Mouse (Mus musculus) heart, embryonic 16.5 days (tissue): ENCODE measurements at regions not wholly inside any gene's neighbourhood (a gene's known extent, or its start where the extent isn't known, plus 50 kb on each side); places are given as distances from the start of the nearest gene placed in this dataset.

Experiments used
- ATAC-seq: fragments of 200-750 bp; cut with Nextera tagmentation; replicated peaks from 2 replicates; pipeline ENCODE4 v1.8.0; 2017; ENCODE audit warnings: moderate number of reproducible peaks; ENCODE audit not compliant: insufficient read depth, low FRiP score; ENCODE audit errors: extremely low read depth
- H3K27ac ChIP-seq: fragments of 300-500 bp; sonication (generic); 2 replicates; pipeline ENCODE4 v1.5.1; 2014; ENCODE audit warnings: mild to moderate bottlenecking, low read length, control low read depth, moderate library complexity
- H3K27me3 ChIP-seq: fragments of 300-500 bp; sonication (generic); 2 replicates; pipeline ENCODE4 v1.6.1; 2014; ENCODE audit warnings: low read length, mixed read lengths; ENCODE audit not compliant: control insufficient read depth, insufficient read depth
- H3K36me3 ChIP-seq: fragments of 300-500 bp; sonication (generic); 2 replicates; pipeline ENCODE4 v1.6.1; 2014; ENCODE audit not compliant: control insufficient read depth, insufficient read depth
- H3K4me1 ChIP-seq: fragments of 300-500 bp; sonication (generic); 2 replicates; pipeline ENCODE4 v1.6.1; 2014; ENCODE audit warnings: low read length, mixed read lengths; ENCODE audit not compliant: control insufficient read depth, insufficient read depth
- H3K4me2 ChIP-seq: fragments of 300-500 bp; sonication (generic); 2 replicates; pipeline ENCODE4 v1.6.1; 2014; ENCODE audit warnings: low read depth, mild to moderate bottlenecking, control low read depth, low read length
- H3K4me3 ChIP-seq: fragments of 300-500 bp; sonication (generic); 2 replicates; pipeline ENCODE4 v1.5.1; 2014; ENCODE audit warnings: mild to moderate bottlenecking, control low read depth, low read length
- H3K9ac ChIP-seq: fragments of 300-500 bp; sonication (generic); 2 replicates; pipeline ENCODE4 v1.6.1; 2014; ENCODE audit warnings: low read length, control low read depth
- H3K9me3 ChIP-seq: fragments of 300-500 bp; sonication (generic); replicated peaks from 2 replicates; pipeline ENCODE4 v1.6.1; 2016; ENCODE audit warnings: low read length; ENCODE audit not compliant: control insufficient read depth
- WGBS: fragments of 180-500 bp; shearing (Covaris S2); extraction: QIAGEN DNeasy Blood & Tissue Kit; methylation state at CpG from one replicate; pipeline ENCODE4 v1.1.7; 2014; 5-methylcytosine and 5-hydroxymethylcytosine counted together

- 60% methylated on average over 9 of the region's 9 CpGs for WGBS
- Histone ChIP-seq H3K27me3 (no peaks in the 10 kb centered on the region), H3K4me2 (no peak overlapping the region), H3K9me3 (no peaks in the 10 kb centered on the region), H3K4me3 (no peak overlapping the region), H3K27ac (no peak overlapping the region), H3K36me3 (no peaks in the 10 kb centered on the region), H3K9ac (no peak overlapping the region), H3K4me1 (no peaks in the 10 kb centered on the region)
- no peak for ATAC-seq
Measured at GRCm38 (mm10) chr3:50830926-50831325, 387.5 kb upstream of the Slc7a11 start.

- 41% methylated on average over 4 of the region's 4 CpGs for WGBS
- Histone ChIP-seq H3K27ac (no peak overlapping the region), H3K36me3 (no peaks in the 10 kb centered on the region), H3K9ac (no peak overlapping the region), H3K4me1 (no peaks in the 10 kb centered on the region), H3K4me2 (no peak overlapping the region), H3K9me3 (no peaks in the 10 kb centered on the region), H3K4me3 (no peak overlapping the region), H3K27me3 (no peaks in the 10 kb centered on the region)
- no peak for ATAC-seq
Measured at GRCm38 (mm10) chr3:50842216-50842615, 382.0 kb upstream of the Noct start.

- Histone ChIP-seq H3K4me1 (no peaks in the 10 kb centered on the region), H3K36me3 (no peaks in the 10 kb centered on the region), H3K4me2 (no peak overlapping the region), H3K9ac (no peak overlapping the region), H3K4me3 (no peak overlapping the region), H3K27me3 (no peaks in the 10 kb centered on the region), H3K9me3 (no peaks in the 10 kb centered on the region), H3K27ac (no peak overlapping the region)
- WGBS, result 66% methylated on average over 8 of the region's 8 CpGs
- no peak for ATAC-seq
Measured at GRCm38 (mm10) chr3:50844835-50845301, 379.4 kb upstream of the Noct start.

- WGBS, result 62% methylated on average over 2 of the region's 2 CpGs
- Histone ChIP-seq H3K4me3 (no peak overlapping the region), H3K27ac (no peak overlapping the region), H3K4me1 (no peaks in the 10 kb centered on the region), H3K36me3 (no peaks in the 10 kb centered on the region), H3K27me3 (no peaks in the 10 kb centered on the region), H3K9me3 (no peaks in the 10 kb centered on the region), H3K4me2 (no peak overlapping the region), H3K9ac (no peak overlapping the region)
- no peak for ATAC-seq
Measured at GRCm38 (mm10) chr3:50845311-50845710, 378.9 kb upstream of the Noct start.

- WGBS, result 44% methylated on average over 3 of the region's 3 CpGs
- Histone ChIP-seq H3K4me3 (no peak overlapping the region), H3K9me3 (no peaks in the 10 kb centered on the region), H3K27ac (no peak overlapping the region), H3K36me3 (no peaks in the 10 kb centered on the region), H3K4me2 (no peak overlapping the region), H3K9ac (no peak overlapping the region), H3K4me1 (no peaks in the 10 kb centered on the region), H3K27me3 (no peaks in the 10 kb centered on the region)
- no peak for ATAC-seq
Measured at GRCm38 (mm10) chr3:50848528-50848927, 375.7 kb upstream of the Noct start.

GRCm38 (mm10) chr3:50851083-50851637 is 373.1 kb upstream of the Noct start:
- H3K27me3 ChIP-seq, result no peaks in the 10 kb centered on the region
- no peak overlapping the region for H3K27ac ChIP-seq
- WGBS, result 77% methylated on average over 5 of the region's 5 CpGs
- no peak overlapping the region for H3K4me2 ChIP-seq
- no peak for ATAC-seq
- no peaks in the 10 kb centered on the region for H3K36me3 ChIP-seq
- no peak overlapping the region for H3K9ac ChIP-seq
- H3K9me3 ChIP-seq, result no peaks in the 10 kb centered on the region
- no peak overlapping the region for H3K4me3 ChIP-seq
- no peaks in the 10 kb centered on the region for H3K4me1 ChIP-seq

GRCm38 (mm10) chr3:50867105-50867504 is 357.1 kb upstream of the Noct start:
- ATAC-seq, result no peak
- no peaks in the 10 kb centered on the region for H3K27me3 ChIP-seq
- H3K36me3 ChIP-seq, result no peaks in the 10 kb centered on the region
- WGBS, result 89% methylated on average over 1 of the region's 1 CpGs
- no peaks in the 10 kb centered on the region for H3K4me1 ChIP-seq
- H3K9ac ChIP-seq, result no peak overlapping the region
- no peak overlapping the region for H3K4me2 ChIP-seq
- no peaks in the 10 kb centered on the region for H3K9me3 ChIP-seq
- H3K27ac ChIP-seq, result no peak overlapping the region
- no peak overlapping the region for H3K4me3 ChIP-seq

GRCm38 (mm10) chr3:50869211-50869610 is 355.0 kb upstream of the Noct start:
- no peaks in the 10 kb centered on the region for H3K4me1 ChIP-seq
- no peak overlapping the region for H3K4me3 ChIP-seq
- no peaks in the 10 kb centered on the region for H3K27me3 ChIP-seq
- H3K4me2 ChIP-seq, result no peak overlapping the region
- no peaks in the 10 kb centered on the region for H3K9me3 ChIP-seq
- no peak overlapping the region for H3K9ac ChIP-seq
- H3K36me3 ChIP-seq, result no peaks in the 10 kb centered on the region
- 83% methylated on average over 3 of the region's 3 CpGs for WGBS
- H3K27ac ChIP-seq, result no peak overlapping the region
- ATAC-seq, result no peak

GRCm38 (mm10) chr3:50879050-50879449 is 345.2 kb upstream of the Noct start:
- H3K4me3 ChIP-seq, result no peak overlapping the region
- no peak overlapping the region for H3K27ac ChIP-seq
- ATAC-seq, result no peak
- 50% methylated on average over 4 of the region's 4 CpGs for WGBS
- H3K36me3 ChIP-seq, result no peaks in the 10 kb centered on the region
- H3K4me1 ChIP-seq, result no peaks in the 10 kb centered on the region; the same call in 1 of the 2 replicates
- no peak overlapping the region for H3K9ac ChIP-seq
- H3K9me3 ChIP-seq, result no peaks in the 10 kb centered on the region
- H3K27me3 ChIP-seq, result no peaks in the 10 kb centered on the region
- H3K4me2 ChIP-seq, result no peak overlapping the region
